Mouse (Mus musculus): ENCODE data around the gene Chst3. TPM values are rescaled to one million over a fixed set of nuclear protein-coding genes. Genes with fewer than 3 reads are reported as not detected.
A peak's percentile ranks its signal among the peaks of the same experiment; 100 is the strongest.

The Chst3 gene
- polyA plus RNA-seq, 1 experiment from 2014 or later = 2.1 TPM

DNA sequence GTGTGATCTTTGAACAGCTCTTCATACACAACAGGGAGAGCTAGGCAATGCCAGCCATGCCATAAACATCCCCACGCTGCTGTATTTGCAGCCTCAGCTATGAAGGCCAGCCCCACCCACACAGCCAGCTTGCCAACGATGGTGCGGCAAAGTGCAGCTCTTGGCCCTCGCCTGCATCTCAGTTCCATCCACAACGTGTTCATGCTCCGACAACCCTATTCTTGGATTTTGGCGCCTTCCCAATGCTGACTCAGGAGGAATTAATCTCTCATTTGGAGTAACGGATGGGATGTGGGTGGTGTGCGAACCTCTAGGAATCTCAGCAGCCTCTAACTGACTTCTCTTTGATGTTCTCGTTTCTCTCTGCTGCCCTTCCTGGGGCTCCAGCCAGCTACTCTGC is 46.0 kb downstream of the Chst3 start:
- WGBS = 49% methylated on average over 10 of the region's 10 CpGs
- ATAC-seq (ENCODE audit: insufficient read depth, low FRiP score) = peak; percentile 44; the same call in 1 of the 2 replicates
- Histone ChIP-seq H3K36me3 (ENCODE audit: control insufficient read depth, insufficient read depth, low read length) (no peaks in the 10 kb centered on the region), H3K27me3 (ENCODE audit: control insufficient read depth, insufficient read depth, low read length) (no peaks in the 10 kb centered on the region), H3K27ac (ENCODE audit: low read length) (no peak overlapping the region), H3K9ac (ENCODE audit: low read length) (no peak overlapping the region), H3K4me3 (replicated peaks; ENCODE audit: low read length) (no peak overlapping the region), H3K4me2 (ENCODE audit: low read depth, low read length) (no peak overlapping the region), H3K4me1 (ENCODE audit: control insufficient read depth, insufficient read depth, low read length) (0 out of 2 replicates have a peak, but pooled peaks cover 5% of the 10 kb centered on the region), H3K9me3 (replicated peaks; ENCODE audit: control insufficient read depth, low read length) (no peaks in the 10 kb centered on the region)

DNA sequence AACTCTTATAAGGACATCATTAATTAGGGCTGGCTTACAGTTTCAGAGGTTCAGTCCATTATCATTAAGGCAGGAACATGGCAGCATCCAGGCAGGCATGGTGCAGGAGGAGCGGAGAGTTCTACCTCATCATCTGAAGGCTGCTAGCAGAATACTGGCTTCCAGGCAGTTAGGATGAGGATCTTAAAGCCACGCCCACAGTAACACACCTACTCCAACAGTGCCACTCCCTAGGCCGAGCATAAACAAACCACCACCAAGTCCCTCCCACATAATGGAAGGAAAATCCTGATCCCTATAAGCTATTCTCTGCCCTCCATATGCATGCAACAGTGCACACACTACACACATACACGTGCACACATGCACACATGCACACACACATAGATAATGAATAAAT is 46.8 kb downstream of the Chst3 start:
- 0 out of 2 replicates have a peak, but pooled peaks cover 5% of the 10 kb centered on the region for H3K4me1 ChIP-seq (ENCODE audit: control insufficient read depth, insufficient read depth, low read length)
- no peak overlapping the region for H3K9ac ChIP-seq (ENCODE audit: low read length)
- H3K27ac ChIP-seq (ENCODE audit: low read length) = no peak overlapping the region
- H3K4me2 ChIP-seq (ENCODE audit: low read depth, low read length) = no peak overlapping the region
- no peak for ATAC-seq (ENCODE audit: insufficient read depth, low FRiP score)
- WGBS = 82% methylated on average over 4 of the region's 4 CpGs
- no peak overlapping the region for H3K4me3 ChIP-seq (replicated peaks; ENCODE audit: low read length)
- no peaks in the 10 kb centered on the region for H3K27me3 ChIP-seq (ENCODE audit: control insufficient read depth, insufficient read depth, low read length)
- H3K36me3 ChIP-seq (ENCODE audit: control insufficient read depth, insufficient read depth, low read length) = no peaks in the 10 kb centered on the region
- no peaks in the 10 kb centered on the region for H3K9me3 ChIP-seq (replicated peaks; ENCODE audit: control insufficient read depth, low read length)

DNA sequence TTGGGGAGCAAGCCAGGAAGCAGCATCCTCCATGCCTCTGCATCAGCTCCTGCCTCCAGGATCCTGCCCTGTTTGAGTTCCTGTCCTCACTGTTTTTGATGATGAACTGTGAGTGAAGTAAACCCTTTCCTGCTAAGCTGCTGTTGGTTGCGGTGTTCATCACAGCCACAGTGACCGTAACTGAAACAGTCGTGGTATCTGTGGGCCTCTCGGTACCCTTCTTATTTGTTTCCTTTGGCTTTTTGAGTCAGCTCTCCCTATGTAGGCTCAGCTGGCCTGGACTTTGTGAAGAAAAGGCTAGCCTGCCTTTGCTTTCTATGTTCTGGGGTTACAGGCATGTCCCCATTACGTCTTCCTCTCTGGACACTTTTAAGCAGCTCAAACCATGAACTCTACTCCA is 47.7 kb downstream of the Chst3 start:
- no peak overlapping the region for H3K4me2 ChIP-seq (ENCODE audit: low read depth, low read length)
- 87% methylated on average over 5 of the region's 5 CpGs for WGBS
- H3K36me3 ChIP-seq (ENCODE audit: control insufficient read depth, insufficient read depth, low read length) = no peaks in the 10 kb centered on the region
- 0 out of 2 replicates have a peak, but pooled peaks cover 5% of the 10 kb centered on the region for H3K4me1 ChIP-seq (ENCODE audit: control insufficient read depth, insufficient read depth, low read length)
- no peaks in the 10 kb centered on the region for H3K9me3 ChIP-seq (replicated peaks; ENCODE audit: control insufficient read depth, low read length)
- ATAC-seq (ENCODE audit: insufficient read depth, low FRiP score) = no peak
- H3K4me3 ChIP-seq (replicated peaks; ENCODE audit: low read length) = no peak overlapping the region
- H3K9ac ChIP-seq (ENCODE audit: low read length) = no peak overlapping the region
- H3K27ac ChIP-seq (ENCODE audit: low read length) = no peak overlapping the region
- H3K27me3 ChIP-seq (ENCODE audit: control insufficient read depth, insufficient read depth, low read length) = no peaks in the 10 kb centered on the region

DNA sequence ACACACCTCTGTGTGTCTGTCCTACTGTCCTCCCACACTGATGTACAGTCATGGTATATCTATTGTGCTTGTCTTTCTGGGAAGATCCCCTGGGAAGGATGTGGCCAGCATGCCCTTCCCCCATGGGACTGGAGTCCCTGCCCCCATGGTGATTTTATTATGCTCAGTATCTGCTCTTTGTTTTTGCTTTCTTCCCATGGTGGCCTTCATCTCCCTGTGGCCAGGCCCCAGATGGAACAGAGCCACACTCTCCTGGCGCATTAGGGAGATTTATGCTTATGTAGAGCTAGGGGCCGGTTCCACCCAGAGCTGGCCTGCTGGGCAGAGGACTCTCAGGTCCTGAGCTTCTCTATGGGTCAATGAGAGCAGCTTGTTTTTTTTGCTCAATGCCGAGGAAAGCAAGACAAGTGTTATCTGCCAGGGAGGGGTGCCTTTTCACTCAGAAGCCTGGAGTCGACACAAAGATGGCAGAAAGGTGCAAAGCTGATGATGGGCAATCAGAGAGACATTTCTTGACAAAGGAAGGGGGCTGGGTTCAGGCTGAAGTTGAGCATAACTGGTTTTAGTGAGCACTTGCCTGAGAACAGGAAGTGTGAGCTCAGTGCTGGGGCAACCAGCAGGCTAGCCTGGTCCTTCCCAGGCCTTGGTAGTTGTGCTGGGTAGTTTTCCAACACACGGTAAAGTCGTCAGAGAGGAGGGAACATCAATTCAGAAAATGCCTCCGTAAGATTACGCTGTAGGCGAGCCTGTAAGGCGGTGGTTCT is 48.6 kb downstream of the Chst3 start:
- Histone ChIP-seq H3K27ac (ENCODE audit: low read length) (no peak overlapping the region), H3K9me3 (replicated peaks; ENCODE audit: control insufficient read depth, low read length) (no peaks in the 10 kb centered on the region), H3K4me1 (ENCODE audit: control insufficient read depth, insufficient read depth, low read length) (0 out of 2 replicates have a peak, but pooled peaks cover 5% of the 10 kb centered on the region), H3K4me3 (replicated peaks; ENCODE audit: low read length) (no peak overlapping the region), H3K9ac (ENCODE audit: low read length) (no peak overlapping the region), H3K27me3 (ENCODE audit: control insufficient read depth, insufficient read depth, low read length) (no peaks in the 10 kb centered on the region), H3K36me3 (ENCODE audit: control insufficient read depth, insufficient read depth, low read length) (no peaks in the 10 kb centered on the region), H3K4me2 (ENCODE audit: low read depth, low read length) (no peak overlapping the region)
- no peak for ATAC-seq (ENCODE audit: insufficient read depth, low FRiP score)
- WGBS = 73% methylated on average over 10 of the region's 10 CpGs

DNA sequence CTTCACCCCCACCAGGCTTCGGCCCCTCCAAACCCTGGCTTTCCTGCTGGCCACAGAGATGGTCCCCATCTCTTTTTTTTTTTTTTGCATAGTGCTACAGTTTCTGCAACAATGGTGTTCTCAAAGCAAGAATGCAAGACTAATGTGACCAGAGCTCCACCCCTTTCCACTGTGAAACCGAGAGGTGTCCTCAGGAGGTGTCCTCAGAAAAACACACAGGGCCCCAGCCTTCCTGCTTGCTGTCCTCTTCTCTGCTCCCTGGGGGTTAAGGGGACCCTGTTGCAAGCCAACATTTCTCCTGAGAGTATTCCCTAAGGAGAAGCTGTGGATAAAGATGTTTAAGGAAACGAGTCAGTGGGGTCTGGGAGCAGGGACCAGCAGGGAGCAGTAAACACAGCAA is 50.1 kb downstream of the Chst3 start:
- H3K4me1 ChIP-seq (ENCODE audit: control insufficient read depth, insufficient read depth, low read length) = 0 out of 2 replicates have a peak, but pooled peaks cover 5% of the 10 kb centered on the region
- H3K36me3 ChIP-seq (ENCODE audit: control insufficient read depth, insufficient read depth, low read length) = no peaks in the 10 kb centered on the region
- H3K9ac ChIP-seq (ENCODE audit: low read length) = no peak overlapping the region
- ATAC-seq (ENCODE audit: insufficient read depth, low FRiP score) = no peak
- 57% methylated on average over 3 of the region's 3 CpGs for WGBS
- no peak overlapping the region for H3K4me3 ChIP-seq (replicated peaks; ENCODE audit: low read length)
- no peak overlapping the region for H3K27ac ChIP-seq (ENCODE audit: low read length)
- H3K27me3 ChIP-seq (ENCODE audit: control insufficient read depth, insufficient read depth, low read length) = no peaks in the 10 kb centered on the region
- H3K4me2 ChIP-seq (ENCODE audit: low read depth, low read length) = no peak overlapping the region
- H3K9me3 ChIP-seq (replicated peaks; ENCODE audit: control insufficient read depth, low read length) = no peaks in the 10 kb centered on the region

DNA sequence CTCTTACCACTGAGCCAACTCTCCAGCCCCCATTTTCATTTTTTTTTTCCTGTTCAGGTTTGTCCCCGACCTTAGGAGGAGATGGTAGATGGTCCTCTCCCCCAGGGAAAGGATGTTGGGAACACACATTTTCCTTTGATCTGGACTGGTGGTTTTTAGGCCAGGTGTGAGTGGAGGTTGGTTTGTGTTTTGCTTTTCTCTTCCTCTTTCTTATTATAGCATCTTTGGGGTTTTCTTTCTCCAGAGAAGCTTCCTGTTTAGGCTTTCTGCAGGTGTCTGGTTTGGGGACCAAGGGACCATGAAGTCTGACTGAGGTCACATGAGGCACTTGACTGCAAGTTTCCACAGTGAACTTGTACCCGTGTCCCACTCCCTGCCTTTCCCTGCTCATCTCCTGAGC is 50.8 kb downstream of the Chst3 start:
- WGBS = 68% methylated on average over 2 of the region's 2 CpGs
- Histone ChIP-seq H3K27ac (ENCODE audit: low read length) (no peak overlapping the region), H3K27me3 (ENCODE audit: control insufficient read depth, insufficient read depth, low read length) (no peaks in the 10 kb centered on the region), H3K4me3 (replicated peaks; ENCODE audit: low read length) (no peak overlapping the region), H3K4me1 (ENCODE audit: control insufficient read depth, insufficient read depth, low read length) (0 out of 2 replicates have a peak, but pooled peaks cover 5% of the 10 kb centered on the region), H3K9ac (ENCODE audit: low read length) (no peak overlapping the region), H3K4me2 (ENCODE audit: low read depth, low read length) (no peak overlapping the region), H3K36me3 (ENCODE audit: control insufficient read depth, insufficient read depth, low read length) (no peaks in the 10 kb centered on the region), H3K9me3 (replicated peaks; ENCODE audit: control insufficient read depth, low read length) (no peaks in the 10 kb centered on the region)
- no peak for ATAC-seq (ENCODE audit: insufficient read depth, low FRiP score)

DNA sequence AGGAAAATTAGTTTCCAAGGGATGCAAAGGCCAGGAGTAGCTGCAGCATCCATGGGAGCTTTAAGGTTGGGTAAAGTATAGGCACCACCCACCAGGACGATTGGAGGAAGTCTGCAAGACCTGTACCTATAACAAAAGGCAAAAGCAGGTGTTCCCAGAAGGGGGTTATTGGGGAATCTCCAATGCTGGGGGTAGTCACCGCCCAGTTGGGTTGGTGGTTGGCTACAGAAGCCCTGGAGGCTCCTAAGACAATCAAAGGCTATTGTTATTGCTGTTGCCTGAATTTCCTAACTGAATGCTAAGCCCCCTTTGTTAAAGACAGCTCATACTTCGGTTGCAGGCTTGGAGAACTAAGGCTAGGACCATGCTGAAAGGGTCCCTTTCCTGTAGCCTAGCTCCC is 53.0 kb downstream of the Chst3 start:
- Histone ChIP-seq H3K4me2 (ENCODE audit: low read depth, low read length) (no peak overlapping the region), H3K4me3 (replicated peaks; ENCODE audit: low read length) (no peak overlapping the region), H3K4me1 (ENCODE audit: control insufficient read depth, insufficient read depth, low read length) (no peaks in the 10 kb centered on the region), H3K36me3 (ENCODE audit: control insufficient read depth, insufficient read depth, low read length) (no peaks in the 10 kb centered on the region), H3K27me3 (ENCODE audit: control insufficient read depth, insufficient read depth, low read length) (no peaks in the 10 kb centered on the region), H3K9ac (ENCODE audit: low read length) (no peak overlapping the region), H3K27ac (ENCODE audit: low read length) (no peak overlapping the region), H3K9me3 (replicated peaks; ENCODE audit: control insufficient read depth, low read length) (no peaks in the 10 kb centered on the region)
- WGBS = 40% methylated on average over 3 of the region's 3 CpGs
- ATAC-seq (ENCODE audit: insufficient read depth, low FRiP score) = no peak

DNA sequence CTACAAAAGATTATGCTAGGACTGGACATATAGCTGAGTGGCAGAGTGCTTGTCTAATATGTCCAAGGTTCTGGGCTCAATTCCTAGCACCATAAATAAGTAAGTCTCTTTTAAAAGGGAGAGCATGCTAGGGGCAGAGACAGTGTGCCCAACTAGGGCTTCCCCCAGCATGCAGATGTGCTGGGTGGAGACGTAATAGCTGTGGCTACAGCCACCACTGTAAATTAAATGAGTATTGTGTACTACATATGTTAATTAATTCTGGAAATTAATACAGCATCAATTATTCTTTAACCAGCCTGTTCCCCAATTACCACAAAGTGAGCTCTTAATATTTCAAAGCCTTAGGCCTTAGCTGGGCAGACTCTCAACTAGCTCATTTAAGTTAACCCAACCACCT is 54.2 kb downstream of the Chst3 start:
- ATAC-seq (ENCODE audit: insufficient read depth, low FRiP score) = no peak
- H3K27me3 ChIP-seq (ENCODE audit: control insufficient read depth, insufficient read depth, low read length) = no peaks in the 10 kb centered on the region
- WGBS = 87% methylated on average over 1 of the region's 1 CpGs
- H3K4me3 ChIP-seq (replicated peaks; ENCODE audit: low read length) = no peak overlapping the region
- no peak overlapping the region for H3K27ac ChIP-seq (ENCODE audit: low read length)
- H3K4me1 ChIP-seq (ENCODE audit: control insufficient read depth, insufficient read depth, low read length) = no peaks in the 10 kb centered on the region
- H3K9ac ChIP-seq (ENCODE audit: low read length) = no peak overlapping the region
- no peaks in the 10 kb centered on the region for H3K36me3 ChIP-seq (ENCODE audit: control insufficient read depth, insufficient read depth, low read length)
- H3K4me2 ChIP-seq (ENCODE audit: low read depth, low read length) = no peak overlapping the region
- H3K9me3 ChIP-seq (replicated peaks; ENCODE audit: control insufficient read depth, low read length) = no peaks in the 10 kb centered on the region

DNA sequence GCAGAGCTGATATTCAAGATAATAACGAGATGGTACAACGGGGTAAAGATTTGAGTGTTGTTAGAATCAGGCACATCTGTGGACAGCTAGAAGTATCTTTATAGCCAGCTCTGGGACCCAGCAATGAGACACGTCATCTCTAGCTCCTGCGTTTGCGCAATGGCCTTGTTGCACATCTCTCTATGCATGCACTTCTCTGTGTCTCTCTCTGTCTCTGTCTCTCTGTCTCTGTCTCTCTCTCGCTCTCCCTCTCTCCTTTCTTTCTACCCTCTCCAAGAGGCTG is 56.1 kb downstream of the Chst3 start:
- no peak overlapping the region for H3K4me2 ChIP-seq (ENCODE audit: low read depth, low read length)
- 91% methylated on average over 6 of the region's 6 CpGs for WGBS
- H3K27me3 ChIP-seq (ENCODE audit: control insufficient read depth, insufficient read depth, low read length) = no peaks in the 10 kb centered on the region
- H3K9me3 ChIP-seq (replicated peaks; ENCODE audit: control insufficient read depth, low read length) = no peaks in the 10 kb centered on the region
- ATAC-seq (ENCODE audit: insufficient read depth, low FRiP score) = no peak
- no peaks in the 10 kb centered on the region for H3K36me3 ChIP-seq (ENCODE audit: control insufficient read depth, insufficient read depth, low read length)
- H3K4me3 ChIP-seq (replicated peaks; ENCODE audit: low read length) = no peak overlapping the region
- no peak overlapping the region for H3K9ac ChIP-seq (ENCODE audit: low read length)
- H3K4me1 ChIP-seq (ENCODE audit: control insufficient read depth, insufficient read depth, low read length) = no peaks in the 10 kb centered on the region
- H3K27ac ChIP-seq (ENCODE audit: low read length) = no peak overlapping the region

Data from stomach, embryonic 16.5 days (tissue).